Mouse (Mus musculus): ENCODE measurements around the gene Pak2.
"Not testable (repeated sequence)": the region's sequence is repeated elsewhere in the genome, so short reads cannot be mapped to it uniquely, and the experiment has no call there.

Gene Pak2

GRCm38 (mm10) chr16:32078991-32079511 is at the start of gene Pak2:
Gene Pak2 (minus strand): TSS chr16:32079342.
- DNase-seq = peak; percentile 87

- DNase-seq = no peak
These were observed 47.9 kb upstream of the Pak2 start for GRCm38 (mm10) chr16:32127046-32127445.

- no peak for DNase-seq
These were observed 46.2 kb upstream of the Pak2 start for GRCm38 (mm10) chr16:32125364-32125763.

- DNase-seq = no peak
These were observed 45.5 kb upstream of the Pak2 start for GRCm38 (mm10) chr16:32124444-32125335.

GRCm38 (mm10) chr16:32124020-32124419 is 44.9 kb upstream of the Pak2 start:
- DNase-seq = no peak

GRCm38 (mm10) chr16:32120454-32120853 is 41.3 kb upstream of the Pak2 start:
- no peak for DNase-seq

- DNase-seq = no peak
These were observed 37.0 kb upstream of the Pak2 start for GRCm38 (mm10) chr16:32116186-32116585.

GRCm38 (mm10) chr16:32115781-32116180 is 36.6 kb upstream of the Pak2 start:
- no peak for DNase-seq

- DNase-seq = peak; percentile 69
These were observed 36.0 kb upstream of the Pak2 start for GRCm38 (mm10) chr16:32114968-32115695.

GRCm38 (mm10) chr16:32114406-32114805 is 35.3 kb upstream of the Pak2 start:
- DNase-seq = no peak

GRCm38 (mm10) chr16:32113541-32114218 is 34.5 kb upstream of the Pak2 start:
- DNase-seq = peak; percentile 54

GRCm38 (mm10) chr16:32110951-32111699 is 32.0 kb upstream of the Pak2 start:
- DNase-seq = no peak

- DNase-seq = no peak
These were observed 29.4 kb upstream of the Pak2 start for GRCm38 (mm10) chr16:32108578-32108977.

- no peak for DNase-seq
These were observed 29.0 kb upstream of the Pak2 start for GRCm38 (mm10) chr16:32108170-32108569.

- no peak for DNase-seq
These were observed 28.4 kb upstream of the Pak2 start for GRCm38 (mm10) chr16:32107342-32108045.

- DNase-seq = no peak
These were observed 26.6 kb upstream of the Pak2 start for GRCm38 (mm10) chr16:32105698-32106097.

GRCm38 (mm10) chr16:32102295-32102694 is 23.2 kb upstream of the Pak2 start:
- DNase-seq = no peak

- DNase-seq = peak; percentile 90
These were observed 20.6 kb upstream of the Pak2 start, which contains the start of the genes Pigx and Cep19 for GRCm38 (mm10) chr16:32099638-32100150. Gene Pigx (minus strand): TSS chr16:32099740. Gene Cep19 (plus strand): TSS chr16:32099800.

- DNase-seq = no peak
These were observed 19.9 kb upstream of the Pak2 start for GRCm38 (mm10) chr16:32098897-32099637.

- DNase-seq = not testable (repeated sequence)
These were observed 18.6 kb upstream of the Pak2 start for GRCm38 (mm10) chr16:32097757-32098156.
